Mouse (Mus musculus) hematopoietic stem cell, adult 5-6 weeks (primary cell): ENCODE data around the gene Sema3d. TPM values are rescaled to one million over a fixed set of nuclear protein-coding genes. Genes with fewer than 3 reads are reported as not detected.

Source experiments
- ATAC-seq, 2 experiments: fragments of 125-278 bp in 1 of 2; replicated peaks in 1 of 2; 2 replicates each; pipeline ENCODE4 v1.8.0; 2016 to 2017; ENCODE audit warnings: inconsistent platforms in 2 of 2, mild to moderate bottlenecking in 2 of 2, moderate number of reproducible peaks in 2 of 2, low read depth in 1 of 2, moderate TSS enrichment in 1 of 2; ENCODE audit not compliant: low FRiP score in 2 of 2, poor library complexity in 2 of 2, severe bottlenecking in 2 of 2, insufficient read depth in 1 of 2, low TSS enrichment in 1 of 2
- total RNA-seq: library from RNA; stranded (forward); fragments of 172-1452, 232-1000 nt; gene quantifications from 2 replicates; pipeline ENCODE4 v1.2.3, GENCODE M21; 2017

The Sema3d gene
- total RNA-seq, 1 experiment from 2014 or later, result 16.8 TPM

GRCm38 (mm10) chr5:12564602-12565220 is 181.5 kb downstream of the Sema3d start:
- ATAC-seq, result no peak; a peak in 1 of 4 replicates

GRCm38 (mm10) chr5:12566568-12566967 is 183.4 kb downstream of the Sema3d start:
- no peak for ATAC-seq

- no peak for ATAC-seq
Measured at GRCm38 (mm10) chr5:12574551-12574950, 191.4 kb downstream of the Sema3d start.

GRCm38 (mm10) chr5:12575262-12575661 is 192.1 kb downstream of the Sema3d start:
- ATAC-seq, result no peak

GRCm38 (mm10) chr5:12579752-12580151 is 196.6 kb downstream of the Sema3d start:
- peak; percentile 49 to 73; a peak in 3 of 4 replicates for ATAC-seq

GRCm38 (mm10) chr5:12582540-12582939 is 199.4 kb downstream of the Sema3d start:
- peak in 1 of 2 experiments; percentile 25; a peak in 2 of 4 replicates for ATAC-seq

GRCm38 (mm10) chr5:12583293-12583834 is 200.2 kb downstream of the Sema3d start:
- no peak for ATAC-seq

GRCm38 (mm10) chr5:12584886-12585285 is 201.7 kb downstream of the Sema3d start:
- ATAC-seq, result no peak

- ATAC-seq, result no peak
Measured at GRCm38 (mm10) chr5:12634227-12634980, 251.2 kb downstream of the Sema3d start.

- no peak for ATAC-seq
Measured at GRCm38 (mm10) chr5:12637763-12638468, 254.7 kb downstream of the Sema3d start.
